Mouse (Mus musculus): ENCODE results near the gene Rps5.
"Not testable (repeated sequence)": the region's sequence is repeated elsewhere in the genome, so short reads cannot be mapped to it uniquely, and the experiment has no call there.

The Rps5 gene

GRCm38 (mm10) chr7:12921705-12922465 lies at the start of gene Rps5:
Gene Rps5, plus strand, starts transcription at chr7:12922290.
- peak; percentile 95 to 98 for DNase-seq (ENCODE audit: low spot score in 2 of 2)

- no peak for DNase-seq (ENCODE audit: low spot score in 2 of 2)
These were observed 47.8 kb upstream of the Rps5 start for GRCm38 (mm10) chr7:12874301-12874700.

GRCm38 (mm10) chr7:12880036-12880435 lies 42.1 kb upstream of the Rps5 start:
- DNase-seq (ENCODE audit: low spot score in 2 of 2): no peak

- not testable (repeated sequence) for DNase-seq (ENCODE audit: low spot score in 2 of 2)
These were observed 41.6 kb upstream of the Rps5 start for GRCm38 (mm10) chr7:12880497-12880896.

- peak; percentile 89 to 92 for DNase-seq (ENCODE audit: low spot score in 2 of 2)
These were observed 41.0 kb upstream of the Rps5 start, which contains the start of gene Zfp128 for GRCm38 (mm10) chr7:12880911-12881660. Gene Zfp128, plus strand, starts transcription at chr7:12881177.

GRCm38 (mm10) chr7:12886563-12887266 lies 35.4 kb upstream of the Rps5 start:
- DNase-seq (ENCODE audit: low spot score in 2 of 2): no peak

- DNase-seq (ENCODE audit: low spot score in 2 of 2): no peak
These were observed 34.5 kb upstream of the Rps5 start for GRCm38 (mm10) chr7:12887585-12887984.

GRCm38 (mm10) chr7:12890928-12891327 lies 31.2 kb upstream of the Rps5 start:
- no peak for DNase-seq (ENCODE audit: low spot score in 2 of 2)

GRCm38 (mm10) chr7:12891334-12891733 lies 30.8 kb upstream of the Rps5 start:
- no peak for DNase-seq (ENCODE audit: low spot score in 2 of 2)

GRCm38 (mm10) chr7:12897655-12898410 lies 24.3 kb upstream of the Rps5 start, which contains the start of gene Zscan22:
Gene Zscan22, plus strand, starts transcription at chr7:12897815.
- peak; percentile 84 to 89 for DNase-seq (ENCODE audit: low spot score in 2 of 2)

- DNase-seq (ENCODE audit: low spot score in 2 of 2): no peak
These were observed 20.6 kb upstream of the Rps5 start for GRCm38 (mm10) chr7:12901517-12901916.

- no peak for DNase-seq (ENCODE audit: low spot score in 2 of 2)
These were observed 18.5 kb upstream of the Rps5 start for GRCm38 (mm10) chr7:12903623-12904022.

GRCm38 (mm10) chr7:12905146-12905545 lies 16.9 kb upstream of the Rps5 start:
- DNase-seq (ENCODE audit: low spot score in 2 of 2): no peak

- peak; percentile 54 to 57 for DNase-seq (ENCODE audit: low spot score in 2 of 2)
These were observed 12.6 kb upstream of the Rps5 start for GRCm38 (mm10) chr7:12909498-12909962.

- peak; percentile 26 to 46 for DNase-seq (ENCODE audit: low spot score in 2 of 2)
These were observed 11.9 kb upstream of the Rps5 start for GRCm38 (mm10) chr7:12910181-12910668.

GRCm38 (mm10) chr7:12913556-12913955 lies 8.5 kb upstream of the Rps5 start:
- no peak for DNase-seq (ENCODE audit: low spot score in 2 of 2)

GRCm38 (mm10) chr7:12920495-12920894 lies 1.6 kb upstream of the Rps5 start:
- not testable (repeated sequence) for DNase-seq (ENCODE audit: low spot score in 2 of 2)

GRCm38 (mm10) chr7:12921318-12921704 lies 779 bp upstream of the Rps5 start:
- DNase-seq (ENCODE audit: low spot score in 2 of 2): no peak

- DNase-seq (ENCODE audit: low spot score in 2 of 2): no peak
These were observed 639 bp downstream of the Rps5 start for GRCm38 (mm10) chr7:12922729-12923128.

GRCm38 (mm10) chr7:12926316-12926715 lies 4.2 kb downstream of the Rps5 start:
- DNase-seq (ENCODE audit: low spot score in 2 of 2): no peak

- peak; percentile 78 to 82 for DNase-seq (ENCODE audit: low spot score in 2 of 2)
These were observed 5.1 kb downstream of the Rps5 start, which contains the start of gene Rnf225 for GRCm38 (mm10) chr7:12927191-12927680. Gene Rnf225, plus strand, starts transcription at chr7:12927416.

Measured in urinary bladder, adult 18-20 months (tissue).